Mouse (Mus musculus) cerebellum, postnatal 10 days (tissue): Measurements from ENCODE around the gene Pla2g2c.
A peak's percentile ranks its signal among the peaks of the same experiment; 100 is the strongest.

ENCODE experiments used
- DNase-seq, 2 experiments: peaks; one replicate each; pipeline ENCODE4 v3.0.0; 2021; ENCODE audit warnings: mixed read lengths in 2 of 2

The Pla2g2c gene

GRCm38 (mm10) chr4:138753608-138754007, 29.0 kb downstream of the Pla2g2c start:
- DNase-seq, result peak; percentile 59 to 62

- no peak for DNase-seq
Measured at GRCm38 (mm10) chr4:138754432-138754831, 29.8 kb downstream of the Pla2g2c start.

- peak; percentile 34 to 52 for DNase-seq
Measured at GRCm38 (mm10) chr4:138755439-138755838, 30.8 kb downstream of the Pla2g2c start.

- no peak for DNase-seq
Measured at GRCm38 (mm10) chr4:138755983-138756382, 31.4 kb downstream of the Pla2g2c start.

GRCm38 (mm10) chr4:138757416-138757815, 32.8 kb downstream of the Pla2g2c start, which contains the start of gene Pla2g2f:
TSS of gene Pla2g2f (minus strand) at chr4:138757626.
- no peak for DNase-seq

GRCm38 (mm10) chr4:138762266-138762665, 37.7 kb downstream of the Pla2g2c start:
- DNase-seq, result no peak

- no peak for DNase-seq
Measured at GRCm38 (mm10) chr4:138771970-138772369, 47.4 kb downstream of the Pla2g2c start.

GRCm38 (mm10) chr4:138772386-138772785, 47.8 kb downstream of the Pla2g2c start:
- no peak for DNase-seq

- DNase-seq, result no peak
Measured at GRCm38 (mm10) chr4:138775435-138775834, 50.8 kb downstream of the Pla2g2c start, which contains the start of gene Pla2g2d. TSS of gene Pla2g2d (plus strand) at chr4:138775735.

- DNase-seq, result no peak
Measured at GRCm38 (mm10) chr4:138777417-138778407, 53.1 kb downstream of the Pla2g2c start.

- no peak for DNase-seq
Measured at GRCm38 (mm10) chr4:138780300-138780699, 55.7 kb downstream of the Pla2g2c start.

GRCm38 (mm10) chr4:138782098-138782497, 57.5 kb downstream of the Pla2g2c start:
- DNase-seq, result no peak

GRCm38 (mm10) chr4:138785721-138786120, 61.1 kb downstream of the Pla2g2c start:
- DNase-seq, result no peak

- DNase-seq, result no peak
Measured at GRCm38 (mm10) chr4:138786141-138786540, 61.5 kb downstream of the Pla2g2c start.

- DNase-seq, result no peak
Measured at GRCm38 (mm10) chr4:138788381-138788780, 63.8 kb downstream of the Pla2g2c start.

- DNase-seq, result no peak
Measured at GRCm38 (mm10) chr4:138791452-138791851, 66.9 kb downstream of the Pla2g2c start.

- no peak for DNase-seq
Measured at GRCm38 (mm10) chr4:138792599-138792998, 68.0 kb downstream of the Pla2g2c start.

- peak; percentile 69 to 74 for DNase-seq
Measured at GRCm38 (mm10) chr4:138793276-138793675, 68.7 kb downstream of the Pla2g2c start.

- DNase-seq, result no peak
Measured at GRCm38 (mm10) chr4:138794344-138794743, 69.8 kb downstream of the Pla2g2c start.
